Mouse (Mus musculus) heart, embryonic 15.5 days (tissue): ENCODE results near the gene Dcst2. TPM values are rescaled to one million over a fixed set of nuclear protein-coding genes. Genes with fewer than 3 reads are reported as not detected.

Source experiments
- ATAC-seq: fragments of 200-750 bp; cut with Nextera tagmentation; replicated peaks from 2 replicates; pipeline ENCODE4 v1.8.0; 2017; ENCODE audit warnings: low read depth, moderate TSS enrichment; ENCODE audit not compliant: insufficient number of reproducible peaks, insufficient read depth, low FRiP score
- H3K27ac ChIP-seq: fragments of 300-500 bp; sonication (generic); 2 replicates; pipeline ENCODE4 v1.5.1; 2015; ENCODE audit warnings: mild to moderate bottlenecking, inconsistent platforms
- H3K27me3 ChIP-seq: fragments of 300-500 bp; sonication (generic); 2 replicates; pipeline ENCODE4 v1.6.1; 2015; ENCODE audit warnings: inconsistent platforms
- H3K36me3 ChIP-seq: fragments of 300-500 bp; sonication (generic); 2 replicates; pipeline ENCODE4 v1.6.1; 2015; ENCODE audit warnings: mild to moderate bottlenecking, inconsistent platforms
- H3K4me1 ChIP-seq: fragments of 300-500 bp; sonication (generic); replicated peaks from 2 replicates; pipeline ENCODE4 v1.6.1; 2015; ENCODE audit warnings: inconsistent platforms
- H3K4me2 ChIP-seq: fragments of 300-500 bp; sonication (generic); 2 replicates; pipeline ENCODE4 v1.6.1; 2015; ENCODE audit warnings: inconsistent platforms, mild to moderate bottlenecking, moderate library complexity
- H3K4me3 ChIP-seq: fragments of 300-500 bp; sonication (generic); 2 replicates; pipeline ENCODE4 v1.5.1; 2015; ENCODE audit warnings: mild to moderate bottlenecking, inconsistent platforms
- H3K9ac ChIP-seq: fragments of 300-500 bp; sonication (generic); 2 replicates; pipeline ENCODE4 v1.6.1; 2015; ENCODE audit warnings: mild to moderate bottlenecking, inconsistent platforms
- H3K9me3 ChIP-seq: fragments of 300-500 bp; sonication (generic); replicated peaks from 2 replicates; pipeline ENCODE4 v1.6.1; 2016; ENCODE audit warnings: inconsistent platforms
- WGBS: fragments of 180-500 bp; shearing (Covaris S2); methylation state at CpG from one replicate; pipeline ENCODE4 v1.1.7; 2015; ENCODE audit warnings: mixed read lengths; 5-methylcytosine and 5-hydroxymethylcytosine counted together
- polyA plus RNA-seq: library from polyadenylated mRNA; unstranded; fragments of >200 nt; fragmentation: Nextera tagmentation; extraction: Ambion mirVana; gene quantifications from 2 replicates; pipeline ENCODE4 v1.2.1, GENCODE M21; 2015

Dcst2 gene
- polyA plus RNA-seq, 1 experiment from 2014 or later, result not detected

GRCm38 (mm10) chr3:89320581-89321182 is 41.1 kb upstream of the Dcst2 start:
- Histone ChIP-seq H3K9me3 (no peaks in the 10 kb centered on the region), H3K4me3 (peak overlapping the region; percentile 62), H3K27me3 (peaks cover 80% of the 10 kb centered on the region), H3K4me1 (peaks cover 59% of the 10 kb centered on the region), H3K27ac (no peak overlapping the region), H3K36me3 (no peaks in the 10 kb centered on the region), H3K9ac (peak overlapping the region; percentile 47; the same call in 1 of the 2 replicates), H3K4me2 (peak overlapping the region; percentile 98)
- ATAC-seq, result no peak
- under 1% methylated on average over 41 of the region's 41 CpGs for WGBS

GRCm38 (mm10) chr3:89321183-89322130 is 40.3 kb upstream of the Dcst2 start:
- under 1% methylated on average over 66 of the region's 66 CpGs for WGBS
- Histone ChIP-seq H3K4me3 (peak overlapping the region; percentile 62), H3K27ac (no peak overlapping the region), H3K36me3 (no peaks in the 10 kb centered on the region), H3K4me1 (peaks cover 51% of the 10 kb centered on the region), H3K9ac (peak overlapping the region; percentile 47), H3K27me3 (peaks cover 75% of the 10 kb centered on the region), H3K4me2 (peak overlapping the region; percentile 98), H3K9me3 (no peaks in the 10 kb centered on the region)
- ATAC-seq, result no peak

- WGBS, result under 1% methylated on average over 14 of the region's 14 CpGs
- Histone ChIP-seq H3K27me3 (peaks cover 73% of the 10 kb centered on the region), H3K27ac (no peak overlapping the region), H3K4me3 (peak overlapping the region; percentile 62), H3K36me3 (no peaks in the 10 kb centered on the region), H3K9me3 (no peaks in the 10 kb centered on the region), H3K4me2 (peak overlapping the region; percentile 98), H3K4me1 (peaks cover 46% of the 10 kb centered on the region), H3K9ac (peak overlapping the region; percentile 52)
- no peak for ATAC-seq
Observed at GRCm38 (mm10) chr3:89322131-89322500, 39.7 kb upstream of the Dcst2 start.

GRCm38 (mm10) chr3:89322514-89323165 is 39.1 kb upstream of the Dcst2 start, which contains the start of gene Efna3:
Efna3 (minus strand) TSS chr3:89322965.
- peaks cover 44% of the 10 kb centered on the region for H3K4me1 ChIP-seq
- no peaks in the 10 kb centered on the region for H3K36me3 ChIP-seq
- no peaks in the 10 kb centered on the region for H3K9me3 ChIP-seq
- peaks cover 72% of the 10 kb centered on the region for H3K27me3 ChIP-seq
- peak within 1 kb of the TSS; percentile 62 for H3K4me3 ChIP-seq
- no peak within 1 kb of the TSS for H3K27ac ChIP-seq
- peak within 1 kb of the TSS; percentile 52 for H3K9ac ChIP-seq
- peak; percentile 40; the same call in 1 of the 2 replicates for ATAC-seq
- peak within 1 kb of the TSS; percentile 98 for H3K4me2 ChIP-seq
- WGBS, result under 1% methylated on average over 41 of the region's 53 CpGs

GRCm38 (mm10) chr3:89325882-89326281 is 35.9 kb upstream of the Dcst2 start:
- WGBS, result 85% methylated on average over 8 of the region's 8 CpGs
- Histone ChIP-seq H3K27me3 (peaks cover 54% of the 10 kb centered on the region), H3K4me1 (peaks cover 29% of the 10 kb centered on the region), H3K27ac (no peak overlapping the region), H3K4me3 (no peak overlapping the region), H3K9me3 (no peaks in the 10 kb centered on the region), H3K4me2 (no peak overlapping the region), H3K36me3 (no peaks in the 10 kb centered on the region), H3K9ac (no peak overlapping the region)
- ATAC-seq, result no peak

- 59% methylated on average over 9 of the region's 9 CpGs for WGBS
- Histone ChIP-seq H3K4me2 (no peak overlapping the region), H3K9ac (no peak overlapping the region), H3K27me3 (peaks cover 39% of the 10 kb centered on the region), H3K27ac (no peak overlapping the region), H3K36me3 (no peaks in the 10 kb centered on the region), H3K9me3 (no peaks in the 10 kb centered on the region), H3K4me3 (no peak overlapping the region), H3K4me1 (peaks cover 13% of the 10 kb centered on the region)
- no peak for ATAC-seq
Observed at GRCm38 (mm10) chr3:89327371-89327870, 34.4 kb upstream of the Dcst2 start.

- H3K4me1 ChIP-seq, result peaks cover 6% of the 10 kb centered on the region; the same call in 1 of the 2 replicates
- H3K36me3 ChIP-seq, result no peaks in the 10 kb centered on the region
- no peaks in the 10 kb centered on the region for H3K9me3 ChIP-seq
- WGBS, result 16% methylated on average over 4 of the region's 4 CpGs
- no peak overlapping the region for H3K4me3 ChIP-seq
- no peak overlapping the region for H3K27ac ChIP-seq
- peaks cover 27% of the 10 kb centered on the region for H3K27me3 ChIP-seq
- ATAC-seq, result no peak
- no peak overlapping the region for H3K4me2 ChIP-seq
- no peak overlapping the region for H3K9ac ChIP-seq
Observed at GRCm38 (mm10) chr3:89328623-89329022, 33.2 kb upstream of the Dcst2 start.

- H3K4me2 ChIP-seq, result no peak overlapping the region
- H3K27me3 ChIP-seq, result peaks cover 19% of the 10 kb centered on the region
- H3K9ac ChIP-seq, result no peak overlapping the region
- no peak for ATAC-seq
- 43% methylated on average over 3 of the region's 3 CpGs for WGBS
- H3K27ac ChIP-seq, result no peak overlapping the region
- peaks cover 6% of the 10 kb centered on the region; the same call in 1 of the 2 replicates for H3K4me1 ChIP-seq
- no peaks in the 10 kb centered on the region for H3K9me3 ChIP-seq
- no peak overlapping the region for H3K4me3 ChIP-seq
- no peaks in the 10 kb centered on the region for H3K36me3 ChIP-seq
Observed at GRCm38 (mm10) chr3:89330346-89330745, 31.4 kb upstream of the Dcst2 start.

GRCm38 (mm10) chr3:89330948-89331347 is 30.8 kb upstream of the Dcst2 start:
- Histone ChIP-seq H3K4me2 (no peak overlapping the region), H3K9ac (no peak overlapping the region), H3K27ac (no peak overlapping the region), H3K4me3 (no peak overlapping the region), H3K4me1 (peaks cover 6% of the 10 kb centered on the region; the same call in 1 of the 2 replicates), H3K36me3 (no peaks in the 10 kb centered on the region), H3K27me3 (peaks cover 19% of the 10 kb centered on the region), H3K9me3 (no peaks in the 10 kb centered on the region)
- ATAC-seq, result no peak
- 28% methylated on average over 10 of the region's 10 CpGs for WGBS

- no peak for ATAC-seq
- Histone ChIP-seq H3K4me2 (no peak overlapping the region), H3K4me3 (no peak overlapping the region), H3K9me3 (no peaks in the 10 kb centered on the region), H3K9ac (no peak overlapping the region), H3K4me1 (peaks cover 11% of the 10 kb centered on the region), H3K36me3 (no peaks in the 10 kb centered on the region), H3K27me3 (peaks cover 19% of the 10 kb centered on the region), H3K27ac (no peak overlapping the region)
- 69% methylated on average over 13 of the region's 13 CpGs for WGBS
Observed at GRCm38 (mm10) chr3:89331561-89331960, 30.2 kb upstream of the Dcst2 start.

- Histone ChIP-seq H3K27me3 (peaks cover 19% of the 10 kb centered on the region), H3K4me3 (no peak overlapping the region), H3K4me2 (no peak overlapping the region), H3K4me1 (peaks cover 15% of the 10 kb centered on the region), H3K36me3 (no peaks in the 10 kb centered on the region), H3K9me3 (no peaks in the 10 kb centered on the region), H3K9ac (no peak overlapping the region), H3K27ac (no peak overlapping the region)
- ATAC-seq, result no peak
- WGBS, result 62% methylated on average over 10 of the region's 10 CpGs
Observed at GRCm38 (mm10) chr3:89332013-89332412, 29.8 kb upstream of the Dcst2 start.
